Mouse (Mus musculus) embryonic facial prominence, embryonic 12.5 days (tissue): ENCODE results near the gene Men1. TPM values are rescaled to one million over a fixed set of nuclear protein-coding genes. Genes with fewer than 3 reads are reported as not detected.

Source experiments
- ATAC-seq: fragments of 200-750 bp; cut with Nextera tagmentation; 2 replicates; pipeline ENCODE4 v1.8.0; 2017; ENCODE audit not compliant: insufficient number of reproducible peaks, insufficient read depth, low FRiP score, low TSS enrichment
- H3K27ac ChIP-seq: fragments of 300-500 bp; sonication (generic); 2 replicates; pipeline ENCODE4 v1.5.1; 2016; ENCODE audit warnings: mild to moderate bottlenecking
- H3K27me3 ChIP-seq: fragments of 300-500 bp; sonication (generic); 2 replicates; pipeline ENCODE4 v1.6.1; 2016; ENCODE audit warnings: mild to moderate bottlenecking, moderate library complexity
- H3K36me3 ChIP-seq: fragments of 300-500 bp; sonication (generic); 2 replicates; pipeline ENCODE4 v1.6.1; 2016; ENCODE audit warnings: mild to moderate bottlenecking
- H3K4me1 ChIP-seq: fragments of 300-500 bp; sonication (generic); 2 replicates; pipeline ENCODE4 v1.6.1; 2016
- H3K4me2 ChIP-seq: fragments of 300-500 bp; sonication (generic); replicated peaks from 2 replicates; pipeline ENCODE4 v1.6.1; 2016; ENCODE audit warnings: mild to moderate bottlenecking, moderate library complexity
- H3K4me3 ChIP-seq: fragments of 300-500 bp; sonication (generic); 2 replicates; pipeline ENCODE4 v1.5.1; 2016; ENCODE audit warnings: mild to moderate bottlenecking
- H3K9ac ChIP-seq: fragments of 300-500 bp; sonication (generic); 2 replicates; pipeline ENCODE4 v1.6.1; 2016; ENCODE audit warnings: mild to moderate bottlenecking, moderate library complexity
- H3K9me3 ChIP-seq: fragments of 300-500 bp; sonication (generic); 2 replicates; pipeline ENCODE4 v1.6.1; 2016; ENCODE audit warnings: mild to moderate bottlenecking, moderate library complexity
- WGBS: fragments of 180-500 bp; shearing (Covaris S2); methylation state at CpG from one replicate; pipeline ENCODE4 v1.1.7; 2016; 5-methylcytosine and 5-hydroxymethylcytosine counted together
- microRNA-seq: library from miRNA; unstranded; fragments of <30 nt; microRNA quantifications from one replicate; pipeline ENCODE4, GENCODE M21; 2017
- polyA plus RNA-seq: library from polyadenylated mRNA; unstranded; fragments of >200 nt; fragmentation: Nextera tagmentation; extraction: Ambion mirVana; gene quantifications from 2 replicates; pipeline ENCODE4 v1.2.1, GENCODE M21; 2016

Gene Men1
- polyA plus RNA-seq, 1 experiment from 2014 or later = 107 TPM

- ATAC-seq = no peak
- 82% methylated on average over 13 of the region's 13 CpGs for WGBS
- Histone ChIP-seq H3K4me3 (no peak overlapping the region), H3K4me1 (peaks cover 24% of the 10 kb centered on the region), H3K27ac (no peak overlapping the region), H3K9me3 (no peaks in the 10 kb centered on the region), H3K36me3 (no peaks in the 10 kb centered on the region), H3K27me3 (no peaks in the 10 kb centered on the region), H3K4me2 (no peak overlapping the region), H3K9ac (no peak overlapping the region)
These were observed 53.2 kb downstream of the Men1 start for GRCm38 (mm10) chr19:6388006-6388405.

- Histone ChIP-seq H3K36me3 (no peaks in the 10 kb centered on the region), H3K4me2 (peak overlapping the region; percentile 49), H3K27ac (no peak overlapping the region), H3K9ac (0 out of 2 replicates have a peak overlapping the region, but pooled peaks have one; percentile 39), H3K4me1 (peaks cover 9% of the 10 kb centered on the region), H3K4me3 (peak overlapping the region; percentile 17), H3K9me3 (no peaks in the 10 kb centered on the region), H3K27me3 (no peaks in the 10 kb centered on the region)
- ATAC-seq = 0 out of 2 replicates have a peak, but pooled peaks have one; percentile 26
- WGBS = 4% methylated on average over 16 of the region's 16 CpGs
These were observed 55.0 kb downstream of the Men1 start for GRCm38 (mm10) chr19:6389803-6390202.

- Histone ChIP-seq H3K4me3 (no peak overlapping the region), H3K27me3 (no peaks in the 10 kb centered on the region), H3K36me3 (no peaks in the 10 kb centered on the region), H3K4me1 (peaks cover 9% of the 10 kb centered on the region; the same call in 1 of the 2 replicates), H3K9ac (no peak overlapping the region), H3K9me3 (no peaks in the 10 kb centered on the region), H3K4me2 (no peak overlapping the region), H3K27ac (no peak overlapping the region)
- 54% methylated on average over 6 of the region's 6 CpGs for WGBS
- ATAC-seq = no peak
These were observed 55.5 kb downstream of the Men1 start for GRCm38 (mm10) chr19:6390251-6390650.

Small RNA genes within 50 kb of the gene (microRNA-seq; reads per million reads assigned to microRNA genes)
- not detected for gene Mir6989

Other genes starting within 250 kb of the Men1 start
- gene Cdca5, start 250.0 kb upstream of the Men1 start, polyA plus RNA-seq = 40.6 TPM in 2 replicates
- 0.43 and 0.50 TPM in 2 replicates for gene AC131692.1, start 240.6 kb upstream of the Men1 start, polyA plus RNA-seq
- gene Naaladl1, start 229.2 kb upstream of the Men1 start, polyA plus RNA-seq = 0.55 and 0.64 TPM in 2 replicates
- 55.6 and 58.8 TPM in 2 replicates for gene Sac3d1, start 216.3 kb upstream of the Men1 start, polyA plus RNA-seq
- 33.6 and 35.8 TPM in 2 replicates for gene Snx15, start 206.7 kb upstream of the Men1 start, polyA plus RNA-seq
- not detected in 2 replicates for gene Batf2, start 194.0 kb upstream of the Men1 start, polyA plus RNA-seq
- 100 and 102 TPM in 2 replicates for gene Arl2, start 193.4 kb upstream of the Men1 start, polyA plus RNA-seq
- not detected in 2 replicates for gene Majin, start 150.6 kb upstream of the Men1 start, polyA plus RNA-seq
- gene Gpha2, start 108.6 kb upstream of the Men1 start, polyA plus RNA-seq = 2.3 and 3.1 TPM in 2 replicates
- gene Ppp2r5b, start 99.1 kb upstream of the Men1 start, polyA plus RNA-seq = 34.5 and 40.1 TPM in 2 replicates
- gene Atg2a, start 93.3 kb upstream of the Men1 start, polyA plus RNA-seq = 11.7 and 12.0 TPM in 2 replicates
- gene Ehd1, start 58.3 kb upstream of the Men1 start, polyA plus RNA-seq = 76.6 and 77.6 TPM in 2 replicates
- 0.65 and 0.95 TPM in 2 replicates for gene Cdc42bpg, start 28.5 kb upstream of the Men1 start, polyA plus RNA-seq
- gene Map4k2, start 6.2 kb downstream of the Men1 start, polyA plus RNA-seq = 15.6 and 16.8 TPM in 2 replicates
- 158 and 159 TPM in 2 replicates for gene Sf1, start 28.7 kb downstream of the Men1 start, polyA plus RNA-seq
- 3.5 and 6.0 TPM in 2 replicates for gene Pygm, start 49.4 kb downstream of the Men1 start, polyA plus RNA-seq
- 24.5 and 30.9 TPM in 2 replicates for gene Rasgrp2, start 64.4 kb downstream of the Men1 start, polyA plus RNA-seq
- gene Nrxn2, start 83.8 kb downstream of the Men1 start, polyA plus RNA-seq = 2.8 and 4.9 TPM in 2 replicates
- gene Slc22a12, start 208.1 kb downstream of the Men1 start, polyA plus RNA-seq = not detected in 2 replicates